Mouse (Mus musculus): ENCODE measurements around the gene Hdac5. TPM values are rescaled to one million over a fixed set of nuclear protein-coding genes. Genes with fewer than 3 reads are reported as not detected.

Hdac5 gene
- polyA plus RNA-seq, 1 experiment from 2014 or later = 54.8 TPM

DNA sequence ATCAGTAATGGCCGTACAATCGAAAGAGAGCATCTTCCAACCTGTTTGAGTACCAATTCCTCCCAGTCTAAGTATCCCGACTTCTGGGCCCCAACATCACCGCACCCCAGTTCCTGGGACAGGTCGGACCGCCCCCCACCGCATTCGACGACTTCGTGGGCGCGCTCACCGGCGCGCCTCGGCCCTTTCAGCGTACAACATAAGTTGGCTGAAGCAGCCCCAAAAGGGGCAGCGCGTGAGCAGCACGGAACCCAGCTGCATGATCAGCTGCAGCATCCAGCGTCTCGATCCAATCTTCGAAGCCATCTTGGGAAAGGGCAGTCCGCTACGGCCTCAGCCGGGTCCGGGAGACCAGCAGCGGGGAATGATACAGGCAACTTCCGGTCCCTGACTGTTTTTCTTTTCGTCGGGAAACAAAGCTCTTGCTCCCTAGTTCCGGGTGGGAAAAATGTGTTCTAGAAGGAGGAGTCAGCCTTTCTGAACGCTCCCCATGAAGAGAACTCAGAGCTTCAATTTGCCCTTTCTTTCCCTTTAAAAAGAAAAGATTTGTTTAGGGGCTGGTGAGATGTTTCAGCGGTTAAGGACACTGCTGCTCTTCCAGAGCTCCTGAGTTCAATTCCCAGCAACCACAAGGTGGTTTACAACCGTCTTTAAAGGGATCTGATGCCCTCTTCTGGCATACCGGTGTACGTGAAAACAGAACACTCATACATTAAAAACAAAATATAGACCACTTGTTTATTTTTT is 73.8 kb downstream of the Hdac5 start, which contains the start of gene Tmem101:
Gene Tmem101 (minus strand): TSS at position 366 of the 747 bp plus-strand sequence.
- H3K27me3 ChIP-seq (replicated peaks; ENCODE audit: control insufficient read depth, insufficient read depth, low read length) = no peaks in the 10 kb centered on the region
- under 1% methylated on average over 37 of the region's 37 CpGs for WGBS

DNA sequence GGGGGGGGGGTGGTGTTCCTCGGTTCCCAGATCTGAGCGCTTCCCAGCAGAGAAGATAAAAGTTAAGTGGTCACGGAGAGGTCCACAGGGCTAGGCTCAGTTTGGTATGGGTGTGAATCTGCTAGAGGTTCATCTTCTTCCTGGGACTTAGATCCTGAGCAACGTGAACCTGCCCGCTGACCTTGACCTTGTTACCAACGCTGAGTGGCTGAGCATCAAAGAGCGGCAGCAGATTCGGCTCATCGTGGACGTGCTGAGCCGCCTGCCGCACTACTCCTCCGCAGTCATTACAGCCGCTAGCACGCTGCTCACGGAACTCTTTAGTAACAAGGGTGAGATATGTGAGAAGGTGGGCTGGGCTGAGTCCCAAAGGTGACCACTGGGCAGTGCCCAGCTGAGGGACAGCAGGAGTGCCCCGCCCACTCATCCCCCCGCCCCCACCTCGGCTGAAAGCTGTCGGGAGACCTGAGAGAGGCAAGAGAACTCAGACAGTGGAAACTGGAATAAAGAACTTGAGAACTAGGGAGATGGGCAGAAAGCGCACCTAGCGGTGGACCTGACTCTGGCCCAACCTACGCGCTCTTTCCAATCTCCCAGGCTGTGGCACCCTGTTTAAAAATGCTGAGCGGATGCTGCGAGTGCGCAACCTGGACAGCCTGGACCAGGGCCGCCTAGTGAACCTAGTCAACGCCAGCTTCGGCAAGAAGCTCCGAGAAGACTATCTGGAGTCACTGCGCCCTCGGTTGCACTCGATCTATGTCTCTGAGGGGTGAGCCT is 82.6 kb downstream of the Hdac5 start:
- H3K9me3 ChIP-seq (ENCODE audit: control insufficient read depth, low read length) = no peaks in the 10 kb centered on the region
- peak overlapping the region; percentile 61 for H3K4me3 ChIP-seq (ENCODE audit: low read length)
- 18% methylated on average over 34 of the region's 34 CpGs for WGBS
- no peak for ATAC-seq
- H3K36me3 ChIP-seq (ENCODE audit: control insufficient read depth, insufficient read depth, low read length) = no peaks in the 10 kb centered on the region
- peaks cover 14% of the 10 kb centered on the region for H3K4me1 ChIP-seq (ENCODE audit: control insufficient read depth, insufficient read depth, low read length)
- H3K27ac ChIP-seq (ENCODE audit: low read length) = no peak overlapping the region
- H3K4me2 ChIP-seq (ENCODE audit: low read depth, low read length) = peak overlapping the region; percentile 60
- H3K27me3 ChIP-seq (replicated peaks; ENCODE audit: control insufficient read depth, insufficient read depth, low read length) = peaks cover 36% of the 10 kb centered on the region
- H3K9ac ChIP-seq (ENCODE audit: low read depth, low read length) = peak overlapping the region; percentile 42

More for the DNA sequence above, 73.8 kb downstream of the Hdac5 start, which contains the start of gene Tmem101:
- Histone ChIP-seq H3K4me3 (ENCODE audit: low read length) (peak within 1 kb of the TSS; percentile 60), H3K4me1 (ENCODE audit: control insufficient read depth, insufficient read depth, low read length) (peaks cover 7% of the 10 kb centered on the region; the same call in 1 of the 2 replicates), H3K36me3 (ENCODE audit: control insufficient read depth, insufficient read depth, low read length) (peaks cover 10% of the 10 kb centered on the region; the same call in 1 of the 2 replicates), H3K9ac (ENCODE audit: low read depth, low read length) (peak within 1 kb of the TSS; percentile 68), H3K9me3 (ENCODE audit: control insufficient read depth, low read length) (no peaks in the 10 kb centered on the region), H3K27ac (ENCODE audit: low read length) (no peak within 1 kb of the TSS), H3K4me2 (ENCODE audit: low read depth, low read length) (peak within 1 kb of the TSS; percentile 77)
- peak; percentile 88 for ATAC-seq

DNA sequence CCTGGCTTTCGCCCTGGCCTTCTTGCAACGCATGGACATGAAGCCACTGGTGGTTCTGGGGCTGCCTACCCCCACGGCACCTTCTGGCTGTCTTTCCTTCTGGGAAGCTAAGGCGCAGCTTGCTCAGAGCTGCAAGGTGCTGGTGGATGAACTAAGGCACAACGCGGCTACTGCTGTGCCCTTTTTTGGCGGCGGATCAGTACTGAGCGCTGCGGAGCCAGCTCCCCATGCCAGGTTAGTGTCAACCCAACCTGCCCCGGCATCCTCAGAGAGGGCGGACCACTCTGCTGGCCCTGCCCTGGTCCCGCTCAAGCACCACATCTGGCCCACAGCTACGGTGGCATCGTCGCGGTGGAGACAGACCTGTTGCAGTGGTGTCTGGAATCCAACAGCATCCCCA is 83.4 kb downstream of the Hdac5 start:
- peak overlapping the region; percentile 60 for H3K4me2 ChIP-seq (ENCODE audit: low read depth, low read length)
- H3K9me3 ChIP-seq (ENCODE audit: control insufficient read depth, low read length) = no peaks in the 10 kb centered on the region
- peak overlapping the region; percentile 62 for H3K9ac ChIP-seq (ENCODE audit: low read depth, low read length)
- H3K27me3 ChIP-seq (replicated peaks; ENCODE audit: control insufficient read depth, insufficient read depth, low read length) = peaks cover 36% of the 10 kb centered on the region
- peaks cover 14% of the 10 kb centered on the region for H3K4me1 ChIP-seq (ENCODE audit: control insufficient read depth, insufficient read depth, low read length)
- 13% methylated on average over 17 of the region's 17 CpGs for WGBS
- no peak for ATAC-seq
- H3K36me3 ChIP-seq (ENCODE audit: control insufficient read depth, insufficient read depth, low read length) = no peaks in the 10 kb centered on the region
- peak overlapping the region; percentile 21; the same call in 1 of the 2 replicates for H3K27ac ChIP-seq (ENCODE audit: low read length)
- peak overlapping the region; percentile 61 for H3K4me3 ChIP-seq (ENCODE audit: low read length)

DNA sequence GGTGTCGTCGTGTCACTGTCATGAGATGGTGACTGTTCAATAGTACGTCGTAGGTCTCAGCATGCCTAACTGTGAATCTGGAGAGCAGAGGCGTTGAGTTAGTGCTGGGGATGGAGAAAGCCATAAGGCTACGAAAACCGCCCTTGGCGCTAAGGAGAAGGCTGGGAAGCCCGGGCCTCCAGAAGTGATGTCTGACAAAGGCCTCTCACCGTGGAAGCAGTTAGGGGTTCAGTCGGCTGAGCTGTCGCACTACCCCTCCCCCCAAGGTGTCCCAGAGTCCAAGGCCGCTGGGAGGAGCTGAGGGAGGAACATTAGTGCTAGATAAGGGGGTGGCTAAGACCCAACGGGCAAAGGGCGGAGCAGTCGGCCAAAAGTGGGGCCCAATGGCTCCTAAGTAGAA is 84.0 kb downstream of the Hdac5 start:
- peaks cover 14% of the 10 kb centered on the region for H3K4me1 ChIP-seq (ENCODE audit: control insufficient read depth, insufficient read depth, low read length)
- peak; percentile 64 for ATAC-seq
- WGBS = 9% methylated on average over 16 of the region's 16 CpGs
- no peaks in the 10 kb centered on the region for H3K36me3 ChIP-seq (ENCODE audit: control insufficient read depth, insufficient read depth, low read length)
- peak overlapping the region; percentile 61 for H3K4me3 ChIP-seq (ENCODE audit: low read length)
- peak overlapping the region; percentile 60 for H3K4me2 ChIP-seq (ENCODE audit: low read depth, low read length)
- no peaks in the 10 kb centered on the region for H3K9me3 ChIP-seq (ENCODE audit: control insufficient read depth, low read length)
- H3K27me3 ChIP-seq (replicated peaks; ENCODE audit: control insufficient read depth, insufficient read depth, low read length) = peaks cover 36% of the 10 kb centered on the region
- peak overlapping the region; percentile 89 for H3K27ac ChIP-seq (ENCODE audit: low read length)
- peak overlapping the region; percentile 78 for H3K9ac ChIP-seq (ENCODE audit: low read depth, low read length)

DNA sequence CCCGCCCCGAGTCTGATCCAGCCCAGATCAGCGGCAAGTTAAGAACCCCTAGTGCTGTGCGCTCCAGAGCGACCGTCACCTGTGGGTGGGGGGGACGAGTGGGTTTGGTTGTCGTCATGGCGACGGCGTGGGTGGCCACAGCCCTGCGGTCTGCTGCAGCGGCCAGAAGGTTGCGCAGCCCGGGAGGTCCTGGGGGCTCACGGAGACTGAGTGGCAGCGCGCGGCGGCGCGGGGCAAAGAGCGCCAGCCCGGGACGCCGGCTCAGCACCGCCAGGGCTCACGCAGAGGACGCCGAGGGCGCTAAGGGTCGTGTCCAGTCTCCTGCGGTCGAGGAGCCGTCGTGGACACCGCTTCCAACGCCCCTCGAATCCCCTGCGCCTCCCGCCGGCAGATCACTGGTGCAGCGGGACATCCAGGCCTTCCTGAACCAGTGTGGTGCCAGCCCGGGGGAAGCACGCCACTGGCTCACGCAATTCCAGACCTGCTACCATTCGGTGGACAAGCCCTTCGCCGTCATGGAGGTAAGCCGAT is 84.4 kb downstream of the Hdac5 start, which contains the start of gene Nags:
Gene Nags (plus strand): TSS at position 43 of the 531 bp plus-strand sequence.
- 2% methylated on average over 50 of the region's 50 CpGs for WGBS
- H3K27me3 ChIP-seq (replicated peaks; ENCODE audit: control insufficient read depth, insufficient read depth, low read length) = peaks cover 36% of the 10 kb centered on the region
- peak within 1 kb of the TSS; percentile 78 for H3K9ac ChIP-seq (ENCODE audit: low read depth, low read length)

DNA sequence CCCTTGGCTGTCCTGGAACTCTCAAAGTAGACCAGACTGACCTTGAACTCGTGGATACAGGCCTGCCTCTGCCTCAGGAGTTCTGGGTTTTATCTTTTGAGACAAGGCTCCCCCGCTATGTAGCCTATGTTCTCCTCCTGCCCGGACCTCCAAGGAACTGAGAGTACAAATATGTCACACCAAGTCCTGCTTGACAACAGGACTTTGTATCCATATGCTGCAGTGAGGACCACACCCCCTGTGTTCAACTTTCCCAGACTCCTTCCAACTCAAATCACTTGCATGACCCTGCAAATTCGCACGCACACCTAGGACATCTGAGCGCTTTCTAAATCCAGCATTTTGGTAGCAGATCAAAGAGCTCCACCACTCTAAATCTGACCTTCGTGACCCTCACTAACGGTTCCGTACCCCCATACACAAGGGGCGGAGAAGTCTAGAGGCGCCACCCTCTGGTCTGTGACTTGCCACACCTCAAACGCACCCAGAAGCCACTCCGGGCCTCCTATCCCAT is 85.0 kb downstream of the Hdac5 start:
- Histone ChIP-seq H3K9ac (ENCODE audit: low read depth, low read length) (peak overlapping the region; percentile 78), H3K36me3 (ENCODE audit: control insufficient read depth, insufficient read depth, low read length) (no peaks in the 10 kb centered on the region), H3K4me2 (ENCODE audit: low read depth, low read length) (peak overlapping the region; percentile 60), H3K27ac (ENCODE audit: low read length) (peak overlapping the region; percentile 89), H3K27me3 (replicated peaks; ENCODE audit: control insufficient read depth, insufficient read depth, low read length) (peaks cover 36% of the 10 kb centered on the region), H3K4me3 (ENCODE audit: low read length) (peak overlapping the region; percentile 61), H3K9me3 (ENCODE audit: control insufficient read depth, low read length) (no peaks in the 10 kb centered on the region), H3K4me1 (ENCODE audit: control insufficient read depth, insufficient read depth, low read length) (peaks cover 14% of the 10 kb centered on the region)
- 22% methylated on average over 13 of the region's 13 CpGs for WGBS
- peak; percentile 81 for ATAC-seq

More for the DNA sequence above, 84.4 kb downstream of the Hdac5 start, which contains the start of gene Nags:
- H3K36me3 ChIP-seq (ENCODE audit: control insufficient read depth, insufficient read depth, low read length) = no peaks in the 10 kb centered on the region
- peaks cover 14% of the 10 kb centered on the region for H3K4me1 ChIP-seq (ENCODE audit: control insufficient read depth, insufficient read depth, low read length)
- peak within 1 kb of the TSS; percentile 60 for H3K4me2 ChIP-seq (ENCODE audit: low read depth, low read length)
- peak; percentile 34 for ATAC-seq
- peak within 1 kb of the TSS; percentile 61 for H3K4me3 ChIP-seq (ENCODE audit: low read length)
- H3K9me3 ChIP-seq (ENCODE audit: control insufficient read depth, low read length) = no peaks in the 10 kb centered on the region
- peak within 1 kb of the TSS; percentile 89 for H3K27ac ChIP-seq (ENCODE audit: low read length)

Small RNA genes lying within 50 kb of the gene (microRNA-seq; reads per million reads assigned to microRNA genes)
- 0.91 reads per million for gene Mir8101

Other genes with a start within 250 kb of the Hdac5 start
- not detected in 2 replicates for gene Cfap97d1, start 245.9 kb downstream of the Hdac5 start, polyA plus RNA-seq (2015; fragmentation: Nextera tagmentation; extraction: Ambion mirVana)
- gene Dusp3, start 243.2 kb downstream of the Hdac5 start, polyA plus RNA-seq (2015; fragmentation: Nextera tagmentation; extraction: Ambion mirVana) = 27.6 and 29.5 TPM in 2 replicates
- gene Mpp3, start 201.7 kb downstream of the Hdac5 start, polyA plus RNA-seq (2015; fragmentation: Nextera tagmentation; extraction: Ambion mirVana) = 5.7 and 6.5 TPM in 2 replicates
- gene Cd300lg, start 188.7 kb downstream of the Hdac5 start, polyA plus RNA-seq (2015; fragmentation: Nextera tagmentation; extraction: Ambion mirVana) = 1.9 and 2.0 TPM in 2 replicates
- 5.8 and 6.2 TPM in 2 replicates for gene Mpp2, start 141.7 kb downstream of the Hdac5 start, polyA plus RNA-seq (2015; fragmentation: Nextera tagmentation; extraction: Ambion mirVana)
- 3.9 and 6.0 TPM in 2 replicates for gene Ppy, start 128.8 kb downstream of the Hdac5 start, polyA plus RNA-seq (2015; fragmentation: Nextera tagmentation; extraction: Ambion mirVana)
- 62.9 and 67.0 TPM in 2 replicates for gene Pyy, start 122.3 kb downstream of the Hdac5 start, polyA plus RNA-seq (2015; fragmentation: Nextera tagmentation; extraction: Ambion mirVana)
- 33.8 and 39.1 TPM in 2 replicates for gene Nags, start 84.7 kb downstream of the Hdac5 start, polyA plus RNA-seq (2015; fragmentation: Nextera tagmentation; extraction: Ambion mirVana)
- gene Tmem101, start 73.8 kb downstream of the Hdac5 start, polyA plus RNA-seq (2015; fragmentation: Nextera tagmentation; extraction: Ambion mirVana) = 23.4 and 26.0 TPM in 2 replicates
- gene Lsm12, start 44.9 kb downstream of the Hdac5 start, polyA plus RNA-seq (2015; fragmentation: Nextera tagmentation; extraction: Ambion mirVana) = 87.9 and 115 TPM in 2 replicates
- gene G6pc3, start 40.5 kb downstream of the Hdac5 start, polyA plus RNA-seq (2015; fragmentation: Nextera tagmentation; extraction: Ambion mirVana) = 26.7 and 32.1 TPM in 2 replicates
- gene BC030867, start 18.7 kb upstream of the Hdac5 start, polyA plus RNA-seq (2015; fragmentation: Nextera tagmentation; extraction: Ambion mirVana) = 12.4 and 15.9 TPM in 2 replicates
- 0.05 TPM in 2 replicates for gene Asb16, start 38.6 kb upstream of the Hdac5 start, polyA plus RNA-seq (2015; fragmentation: Nextera tagmentation; extraction: Ambion mirVana)
- gene Tmub2, start 54.8 kb upstream of the Hdac5 start, polyA plus RNA-seq (2015; fragmentation: Nextera tagmentation; extraction: Ambion mirVana) = 52.0 and 54.3 TPM in 2 replicates
- 8.8 and 9.0 TPM in 2 replicates for gene Atxn7l3, start 66.5 kb upstream of the Hdac5 start, polyA plus RNA-seq (2015; fragmentation: Nextera tagmentation; extraction: Ambion mirVana)
- 65.5 and 66.0 TPM in 2 replicates for gene Ubtf, start 89.6 kb upstream of the Hdac5 start, polyA plus RNA-seq (2015; fragmentation: Nextera tagmentation; extraction: Ambion mirVana)
- gene Slc4a1, start 136.0 kb upstream of the Hdac5 start, polyA plus RNA-seq (2015; fragmentation: Nextera tagmentation; extraction: Ambion mirVana) = 11.2 and 19.3 TPM in 2 replicates
- gene Rundc3a, start 163.2 kb upstream of the Hdac5 start, polyA plus RNA-seq (2015; fragmentation: Nextera tagmentation; extraction: Ambion mirVana) = 6.0 and 6.8 TPM in 2 replicates
- gene Slc25a39, start 177.8 kb upstream of the Hdac5 start, polyA plus RNA-seq (2015; fragmentation: Nextera tagmentation; extraction: Ambion mirVana) = 366 and 376 TPM in 2 replicates
- gene Grn, start 200.1 kb upstream of the Hdac5 start, polyA plus RNA-seq (2015; fragmentation: Nextera tagmentation; extraction: Ambion mirVana) = 221 and 245 TPM in 2 replicates
- 0.86 and 1.8 TPM in 2 replicates for gene Fam171a2, start 217.5 kb upstream of the Hdac5 start, polyA plus RNA-seq (2015; fragmentation: Nextera tagmentation; extraction: Ambion mirVana)
- gene Itga2b, start 240.0 kb upstream of the Hdac5 start, polyA plus RNA-seq (2015; fragmentation: Nextera tagmentation; extraction: Ambion mirVana) = 3.1 and 3.7 TPM in 2 replicates

Data from intestine, embryonic 16.5 days (tissue).